Mouse (Mus musculus) kidney, postnatal 25 days (tissue): ENCODE results near the gene Bclaf1.

Experiments
- DNase-seq, 2 experiments: peaks; one replicate each; pipeline ENCODE4 v3.0.0; 2021; ENCODE audit warnings: mixed read lengths in 2 of 2

The Bclaf1 gene

DNA sequence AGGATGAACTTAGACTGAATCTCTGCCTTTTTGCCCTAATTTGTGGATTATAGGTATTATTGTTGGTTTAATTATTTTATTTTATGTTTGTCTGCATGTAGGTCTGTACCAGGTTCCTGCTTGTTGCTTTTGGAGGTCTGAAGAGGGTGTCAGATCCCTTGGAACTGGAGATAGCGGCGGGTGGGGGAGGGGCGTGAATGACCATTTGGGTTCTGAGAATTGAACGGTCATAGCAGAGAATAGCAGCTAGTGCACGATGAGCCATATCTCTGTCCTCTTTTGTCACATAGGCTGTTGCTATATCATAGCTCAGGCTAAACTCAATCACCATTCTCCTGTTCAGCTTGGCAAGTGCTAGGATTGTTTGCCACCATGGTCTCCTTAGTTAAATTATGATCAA, 5.2 kb downstream of the Bclaf1 start:
- DNase-seq, result peak in 1 of 2 experiments; percentile 11

DNA sequence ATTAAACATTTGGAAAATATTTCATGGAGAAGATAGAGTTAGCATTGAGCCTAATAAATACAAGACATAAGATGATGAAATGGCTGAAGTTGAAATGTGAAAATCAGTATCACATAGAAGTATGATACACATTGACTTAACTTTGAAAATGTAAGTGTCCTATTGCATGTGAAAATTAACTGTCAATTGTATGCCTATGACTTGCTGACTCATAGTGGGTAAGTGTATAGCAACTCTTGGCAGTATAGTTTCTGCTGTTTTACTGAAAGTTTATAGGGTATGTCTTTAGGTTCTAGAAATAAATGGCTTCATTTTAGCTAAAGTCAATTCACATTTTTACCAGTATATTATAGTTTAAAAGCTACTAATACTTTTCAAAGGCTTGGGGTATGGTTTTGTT, 14.0 kb downstream of the Bclaf1 start:
- DNase-seq, result no peak

- no peak for DNase-seq
Observed at GRCm38 (mm10) chr10:20331262-20331661, 19.0 kb downstream of the Bclaf1 start.

DNA sequence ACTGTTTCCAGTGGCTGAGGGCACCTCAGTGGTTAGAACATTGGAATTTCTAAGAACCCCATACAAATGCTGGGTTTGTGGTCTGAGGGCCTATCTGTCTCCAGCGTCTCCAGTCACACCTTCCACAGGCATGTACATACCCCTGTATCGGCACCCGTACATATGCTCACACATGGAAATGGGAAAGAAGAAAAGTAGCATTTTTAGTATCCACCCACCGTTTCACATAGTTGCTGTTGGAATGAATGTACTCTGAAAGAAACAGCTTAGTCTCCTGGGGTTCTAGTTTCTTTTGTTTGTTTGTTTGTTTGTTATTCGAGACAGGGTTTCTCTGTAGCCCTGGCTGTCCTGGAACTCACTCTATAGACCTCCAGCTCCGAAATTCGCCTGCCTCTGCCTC, 25.6 kb downstream of the Bclaf1 start:
- DNase-seq, result no peak

DNA sequence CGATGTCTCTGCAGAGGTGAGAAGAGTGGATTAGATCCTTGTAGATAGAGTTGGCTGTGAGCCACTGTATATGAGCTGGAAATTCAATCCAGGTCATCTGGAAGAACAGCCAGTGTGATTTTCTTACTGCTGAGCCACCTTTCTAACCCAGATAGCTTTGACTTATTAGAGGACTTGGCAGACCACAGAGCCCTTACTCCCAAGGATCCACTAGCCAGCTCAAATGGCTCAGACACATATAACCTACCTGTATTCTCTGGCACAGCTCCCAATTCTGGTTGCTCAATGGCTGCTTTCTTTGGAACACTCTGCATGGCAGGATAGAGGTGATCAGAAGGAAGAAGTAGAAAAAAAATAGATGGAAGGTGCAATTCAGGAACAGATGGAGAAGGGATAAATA, 33.5 kb downstream of the Bclaf1 start:
- DNase-seq, result no peak

GRCm38 (mm10) chr10:20347285-20348214, 35.3 kb downstream of the Bclaf1 start, which contains the start of gene Mtfr2:
Gene Mtfr2, plus strand, starts transcription at chr10:20347770.
- DNase-seq, result peak; percentile 95 to 96

- DNase-seq, result no peak
Observed at GRCm38 (mm10) chr10:20348894-20349293, 36.6 kb downstream of the Bclaf1 start.

- DNase-seq, result no peak
Observed at GRCm38 (mm10) chr10:20361542-20362449, 49.5 kb downstream of the Bclaf1 start.

- DNase-seq, result no peak
Observed at GRCm38 (mm10) chr10:20362450-20363118, 50.3 kb downstream of the Bclaf1 start.

DNA sequence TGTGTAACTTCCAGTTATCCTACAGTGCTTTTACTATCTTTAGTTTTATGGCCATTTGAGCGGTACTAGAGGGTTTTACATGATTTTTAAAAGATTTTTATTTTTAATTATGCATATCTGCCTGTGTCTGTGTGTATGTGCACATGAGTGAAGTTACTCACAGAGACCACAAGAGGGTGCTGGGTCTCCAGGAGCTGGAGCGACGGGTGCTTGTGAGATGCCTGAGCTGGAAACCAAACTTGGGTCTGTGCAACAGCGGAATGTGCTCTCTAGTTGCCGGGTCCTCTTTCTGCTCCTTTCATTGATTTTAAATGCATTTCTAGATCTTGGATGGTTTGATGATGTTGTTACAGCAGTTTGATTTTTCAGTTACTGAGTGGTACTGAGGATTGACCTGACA, 59.8 kb downstream of the Bclaf1 start:
- DNase-seq, result no peak

DNA sequence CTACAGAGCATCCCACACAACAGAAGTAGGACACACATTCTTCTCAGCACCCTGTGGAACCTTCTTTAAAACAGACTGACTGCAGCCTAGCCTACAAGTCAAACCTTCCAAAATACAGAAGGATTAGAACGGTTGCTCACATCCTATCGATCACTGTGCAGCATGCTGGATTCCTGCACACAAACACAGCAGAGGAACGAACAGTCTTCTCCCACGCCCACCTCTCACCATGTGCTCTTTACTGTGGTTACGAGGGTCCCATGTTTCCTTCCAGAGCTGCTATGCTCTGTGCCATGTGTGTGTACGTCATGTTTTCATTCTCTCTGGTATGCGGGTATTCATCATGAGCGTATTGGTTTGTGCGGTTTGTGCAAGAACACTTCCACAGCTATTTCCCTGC, 65.4 kb downstream of the Bclaf1 start:
- no peak for DNase-seq

- no peak for DNase-seq
Observed at GRCm38 (mm10) chr10:20379071-20379735, 66.9 kb downstream of the Bclaf1 start.

DNA sequence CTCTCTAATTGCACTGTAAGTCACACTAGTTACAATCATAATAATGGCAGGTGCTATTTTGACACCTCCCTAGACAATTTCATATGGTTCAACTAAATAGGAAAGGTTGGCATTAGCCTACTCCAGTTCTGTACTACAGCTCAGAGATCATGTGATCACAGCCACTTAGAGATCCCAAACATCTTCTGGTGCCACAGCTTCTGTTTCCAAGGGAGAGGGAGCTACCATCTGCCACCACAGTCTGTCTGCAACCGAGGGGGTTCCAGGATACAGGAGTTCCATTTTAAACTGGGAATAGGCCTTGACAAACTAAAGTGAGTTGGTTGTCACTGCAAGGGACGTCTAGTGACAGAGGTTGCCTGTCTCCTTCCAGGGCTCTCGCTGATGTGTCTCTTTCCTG, 68.5 kb downstream of the Bclaf1 start:
- no peak for DNase-seq

DNA sequence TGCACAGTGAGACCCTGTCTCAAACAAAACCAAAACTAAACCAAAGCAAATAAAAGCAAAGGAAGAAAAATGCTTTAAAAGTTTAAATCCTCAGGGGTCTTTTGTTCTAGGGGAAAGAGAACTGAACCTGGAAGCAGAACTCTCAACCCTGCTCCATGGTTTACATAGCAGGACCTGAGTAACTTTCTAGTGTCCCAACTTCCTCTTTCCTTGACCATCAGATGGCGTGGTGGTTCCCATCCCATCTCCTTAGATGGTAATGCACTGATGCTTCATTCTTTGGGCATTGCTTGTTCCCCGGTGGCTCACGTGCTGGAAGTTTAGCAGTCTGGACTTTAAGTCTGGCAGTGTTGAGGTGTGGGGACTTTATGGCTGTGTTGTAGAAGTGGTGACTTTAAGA, 69.1 kb downstream of the Bclaf1 start:
- DNase-seq, result no peak

- no peak for DNase-seq
Observed at GRCm38 (mm10) chr10:20382807-20383419, 70.6 kb downstream of the Bclaf1 start.

- no peak for DNase-seq
Observed at GRCm38 (mm10) chr10:20390568-20390967, 78.3 kb downstream of the Bclaf1 start.
